Mouse (Mus musculus): Measurements from ENCODE around the gene Rtn4.
"Not testable (repeated sequence)": the region's sequence is repeated elsewhere in the genome, so short reads cannot be mapped to it uniquely, and the experiment has no call there.

DNA sequence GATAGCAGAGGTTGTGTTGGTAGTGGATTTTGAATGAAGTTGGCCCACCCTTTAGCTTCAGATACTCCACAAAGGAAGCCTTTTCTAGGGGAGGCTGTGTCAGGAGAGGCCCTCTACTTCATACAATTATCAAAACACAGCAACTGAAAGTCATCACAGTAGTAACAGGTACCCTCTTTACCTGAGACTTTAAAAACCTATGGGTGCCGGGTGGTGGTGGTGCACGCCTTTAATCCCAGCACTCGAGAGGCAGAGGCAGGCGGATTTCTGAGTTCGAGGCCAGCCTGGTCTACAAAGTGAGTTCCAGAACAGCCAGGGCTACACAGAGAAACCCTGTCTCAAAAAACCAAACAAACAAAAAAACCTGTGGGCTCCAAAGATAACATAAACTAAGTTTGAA, 63.3 kb downstream of the Rtn4 start:
- not testable (repeated sequence) for TF ChIP-seq POLR2A (IDR thresholded peaks at IDR 0.05; ENCODE audit: borderline replicate concordance, insufficient read depth, low read length); CTCF (IDR thresholded peaks at IDR 0.05; ENCODE audit: borderline replicate concordance, insufficient read depth, low read depth, low read length)
